Mouse (Mus musculus) C2C12 (cell line): ENCODE measurements at regions not wholly inside any gene's neighbourhood (a gene's known extent, or its start where the extent isn't known, plus 50 kb on each side); places are given as distances from the start of the nearest gene placed in this dataset.

ENCODE experiments used
- H3K27me3 ChIP-seq: one replicate; pipeline ENCODE4 v1.6.1; 2011; ENCODE audit not compliant: control insufficient read depth, insufficient read depth, insufficient read length
- H3K36me3 ChIP-seq: one replicate; pipeline ENCODE4 v1.6.1; 2011; ENCODE audit not compliant: control insufficient read depth, insufficient read depth
- H3K4me3 ChIP-seq: one replicate; pipeline ENCODE4 v1.5.1; 2011; ENCODE audit warnings: mild to moderate bottlenecking, control low read depth; ENCODE audit not compliant: poor library complexity, insufficient read depth, severe bottlenecking
- H3K79me2 ChIP-seq: one replicate; pipeline ENCODE4 v1.6.1; 2011; ENCODE audit not compliant: control insufficient read depth, insufficient read depth
- H3K79me3 ChIP-seq: one replicate; pipeline ENCODE4 v1.6.1; 2011; ENCODE audit warnings: low read depth, control low read depth
- H3ac ChIP-seq: one replicate; pipeline ENCODE3; 2011; ENCODE audit warnings: low read depth; ENCODE audit not compliant: control insufficient read depth, insufficient read length
- CEBPB ChIP-seq: IDR thresholded peaks from one replicate; pipeline ENCODE4 v1.6.1; 2011; ENCODE audit warnings: low read depth, mild to moderate bottlenecking, control low read depth, moderate library complexity
- CTCF ChIP-seq: IDR thresholded peaks from one replicate; pipeline ENCODE4 v1.5.1; 2011; ENCODE audit not compliant: control insufficient read depth, insufficient read depth, insufficient read length
- FOSL1 ChIP-seq: IDR thresholded peaks from one replicate; pipeline ENCODE4 v1.8.0; 2011; ENCODE audit warnings: mild to moderate bottlenecking, low read length; ENCODE audit not compliant: poor library complexity, insufficient read depth, severe bottlenecking
- MAX ChIP-seq: IDR thresholded peaks from one replicate; pipeline ENCODE4 v1.6.1; 2011; ENCODE audit warnings: mild to moderate bottlenecking, control low read depth
- MYOD1 ChIP-seq: IDR thresholded peaks from one replicate; pipeline ENCODE4 v1.6.1; 2011; ENCODE audit warnings: low read depth; ENCODE audit not compliant: control insufficient read depth, insufficient read length
- MYOG ChIP-seq: IDR thresholded peaks from one replicate; pipeline ENCODE4 v1.6.1; 2011; ENCODE audit not compliant: control insufficient read depth, insufficient read length; ENCODE audit errors: extremely low read depth
- USF1 ChIP-seq: IDR thresholded peaks from one replicate; pipeline ENCODE4 v1.6.1; 2011; ENCODE audit warnings: low read depth, mild to moderate bottlenecking, control low read depth, moderate library complexity

- TF ChIP-seq MYOD1 (no peak), USF1 (no peak), CTCF (no peak), CEBPB (no peak), FOSL1 (no peak), MYOG (no peak), MAX (no peak)
- no peaks in the 10 kb centered on the region for H3K36me3 ChIP-seq
- H3K79me3 ChIP-seq, result no peaks in the 10 kb centered on the region
- no peak overlapping the region for H3ac ChIP-seq
- H3K27me3 ChIP-seq, result no peaks in the 10 kb centered on the region
- H3K79me2 ChIP-seq, result no peaks in the 10 kb centered on the region
- no peak overlapping the region for H3K4me3 ChIP-seq
Measured at GRCm38 (mm10) chr12:74792036-74792435, 385.1 kb downstream of the Kcnh5 start.

GRCm38 (mm10) chr12:74762284-74762683 is 414.8 kb downstream of the Kcnh5 start:
- H3K79me2 ChIP-seq, result no peaks in the 10 kb centered on the region
- H3K27me3 ChIP-seq, result no peaks in the 10 kb centered on the region
- no peak overlapping the region for H3K4me3 ChIP-seq
- TF ChIP-seq FOSL1, result no peak
- TF ChIP-seq MYOD1, result no peak
- TF ChIP-seq MAX, result no peak
- no peak for TF ChIP-seq CTCF
- no peak for TF ChIP-seq USF1
- no peak for TF ChIP-seq MYOG
- TF ChIP-seq CEBPB, result no peak
- H3K36me3 ChIP-seq, result no peaks in the 10 kb centered on the region
- H3ac ChIP-seq, result no peak overlapping the region
- no peaks in the 10 kb centered on the region for H3K79me3 ChIP-seq

- Histone ChIP-seq H3K79me2 (no peaks in the 10 kb centered on the region), H3K4me3 (no peak overlapping the region), H3K27me3 (no peaks in the 10 kb centered on the region), H3ac (no peak overlapping the region), H3K36me3 (no peaks in the 10 kb centered on the region), H3K79me3 (no peaks in the 10 kb centered on the region)
- no peak for TF ChIP-seq FOSL1
- no peak for TF ChIP-seq MYOD1
Measured at GRCm38 (mm10) chr12:74745051-74745450, 428.9 kb upstream of the Gm11042 start.

GRCm38 (mm10) chr12:74728866-74729265 is 412.7 kb upstream of the Gm11042 start:
- TF ChIP-seq FOSL1 (no peak), MYOG (no peak), MAX (no peak), CEBPB (no peak), USF1 (no peak), MYOD1 (no peak), CTCF (no peak)
- H3K36me3 ChIP-seq, result no peaks in the 10 kb centered on the region
- no peaks in the 10 kb centered on the region for H3K79me2 ChIP-seq
- no peaks in the 10 kb centered on the region for H3K27me3 ChIP-seq
- H3ac ChIP-seq, result no peak overlapping the region
- H3K79me3 ChIP-seq, result no peaks in the 10 kb centered on the region
- H3K4me3 ChIP-seq, result no peak overlapping the region

- H3K79me2 ChIP-seq, result no peaks in the 10 kb centered on the region
- H3K79me3 ChIP-seq, result no peaks in the 10 kb centered on the region
- no peak overlapping the region for H3K4me3 ChIP-seq
- no peaks in the 10 kb centered on the region for H3K36me3 ChIP-seq
- H3K27me3 ChIP-seq, result no peaks in the 10 kb centered on the region
- no peak for TF ChIP-seq MYOD1
- no peak for TF ChIP-seq CEBPB
- H3ac ChIP-seq, result no peak overlapping the region
Measured at GRCm38 (mm10) chr12:74679149-74679548, 363.0 kb upstream of the Gm11042 start.

GRCm38 (mm10) chr12:74677835-74678234 is 361.6 kb upstream of the Gm11042 start:
- Histone ChIP-seq H3K79me2 (no peaks in the 10 kb centered on the region), H3K27me3 (no peaks in the 10 kb centered on the region)
- TF ChIP-seq CEBPB, result no peak
- TF ChIP-seq MYOG, result no peak
- no peak for TF ChIP-seq FOSL1
- TF ChIP-seq USF1, result no peak
- TF ChIP-seq MYOD1, result no peak
- TF ChIP-seq CTCF, result no peak

GRCm38 (mm10) chr12:74658406-74658805 is 342.2 kb upstream of the Gm11042 start:
- Histone ChIP-seq H3K36me3 (no peaks in the 10 kb centered on the region), H3K79me3 (no peaks in the 10 kb centered on the region), H3K79me2 (no peaks in the 10 kb centered on the region), H3K4me3 (no peak overlapping the region), H3K27me3 (no peaks in the 10 kb centered on the region), H3ac (no peak overlapping the region)
- TF ChIP-seq CEBPB (no peak), MYOG (no peak), USF1 (no peak), MAX (no peak), FOSL1 (no peak), MYOD1 (no peak), CTCF (no peak)

More at GRCm38 (mm10) chr12:74677835-74678234, 361.6 kb upstream of the Gm11042 start:
- Histone ChIP-seq H3ac (no peak overlapping the region), H3K36me3 (no peaks in the 10 kb centered on the region), H3K79me3 (no peaks in the 10 kb centered on the region), H3K4me3 (no peak overlapping the region)
